Mouse (Mus musculus) lung, postnatal 0 days (tissue): Measurements from ENCODE around the gene Tmem52b.

Experiments
- CTCF ChIP-seq: IDR thresholded peaks from 2 replicates; pipeline ENCODE4 v1.5.1; 2016; ENCODE audit warnings: antibody characterized with exemption, mild to moderate bottlenecking
- EP300 ChIP-seq: IDR thresholded peaks from 2 replicates; pipeline ENCODE4 v1.6.1; 2016; ENCODE audit warnings: antibody characterized with exemption, mild to moderate bottlenecking, control low read depth

DNA sequence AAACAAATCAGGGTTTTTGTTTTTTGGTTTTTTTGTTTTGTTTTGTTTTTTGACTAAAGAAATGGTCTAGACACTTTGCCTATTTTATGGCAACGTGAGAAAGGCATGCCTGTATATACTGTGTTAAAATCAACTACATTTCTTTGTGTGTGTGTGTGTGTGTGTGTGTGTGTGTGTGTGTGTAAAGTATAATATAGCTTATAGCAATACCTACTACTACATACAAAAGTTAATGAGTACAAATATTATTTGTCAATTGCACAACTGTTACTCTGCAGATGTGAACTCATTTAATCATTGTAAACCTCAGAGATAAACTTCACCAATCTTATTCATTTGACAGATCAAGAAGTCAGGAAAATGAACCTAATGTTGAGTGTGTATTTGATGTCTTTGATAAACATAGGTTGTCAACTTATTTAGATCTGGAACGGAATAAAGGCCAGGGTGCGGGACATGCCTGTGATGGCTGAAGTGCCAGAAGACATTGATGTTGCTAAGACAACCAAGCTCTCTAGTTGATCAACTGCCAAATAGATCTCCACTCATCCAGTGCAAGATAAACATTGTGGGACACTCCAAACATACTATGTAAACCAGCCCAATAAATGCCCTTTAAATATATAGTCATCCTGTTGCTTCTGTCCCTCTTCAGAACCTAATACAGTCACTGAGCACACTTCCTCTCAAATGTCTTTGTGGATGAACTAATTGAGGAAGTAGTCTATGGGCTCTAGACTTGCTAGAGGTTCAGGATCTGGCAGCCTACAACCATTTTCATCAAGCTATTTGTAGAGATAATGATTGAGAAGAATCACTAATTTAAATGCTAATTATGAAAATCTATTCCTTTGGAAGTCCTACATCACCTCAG, 14.8 kb upstream of the Tmem52b start:
- no peak for TF ChIP-seq CTCF
- no peak for TF ChIP-seq EP300
